Mouse (Mus musculus): ENCODE results near the gene Dlgap5. TPM values are rescaled to one million over a fixed set of nuclear protein-coding genes. Genes with fewer than 3 reads are reported as not detected.

The Dlgap5 gene
- polyA plus RNA-seq, 2 experiments: 32.5 to 37.9 TPM

- Histone ChIP-seq H3K27me3 (ENCODE audit: control insufficient read depth, insufficient read depth, low read length) (no peaks in the 10 kb centered on the region), H3K27ac (replicated peaks; ENCODE audit: low read depth, low read length) (no peak overlapping the region), H3K36me3 (ENCODE audit: control insufficient read depth, insufficient read depth, low read length) (peaks cover 24% of the 10 kb centered on the region), H3K4me1 (ENCODE audit: control insufficient read depth, insufficient read depth, low read length) (no peaks in the 10 kb centered on the region), H3K9ac (ENCODE audit: low read depth, low read length, severe bottlenecking) (no peak overlapping the region), H3K4me3 (replicated peaks; ENCODE audit: low read length) (no peak overlapping the region), H3K9me3 (ENCODE audit: control insufficient read depth, low read length) (no peaks in the 10 kb centered on the region), H3K4me2 (replicated peaks; ENCODE audit: low read depth, low read length, severe bottlenecking) (no peak overlapping the region)
- no peak for DNase-seq (ENCODE audit: low spot score)
- no peak for ATAC-seq (ENCODE audit: low FRiP score, low read depth)
- no peak for TF ChIP-seq POLR2A (IDR thresholded peaks at IDR 0.05; ENCODE audit: borderline replicate concordance, extremely low read depth, insufficient read depth, insufficient read length)
- 82% methylated on average over 10 of the region's 10 CpGs for WGBS
These were observed 33.6 kb downstream of the Dlgap5 start for GRCm38 (mm10) chr14:47384653-47385052.

DNA sequence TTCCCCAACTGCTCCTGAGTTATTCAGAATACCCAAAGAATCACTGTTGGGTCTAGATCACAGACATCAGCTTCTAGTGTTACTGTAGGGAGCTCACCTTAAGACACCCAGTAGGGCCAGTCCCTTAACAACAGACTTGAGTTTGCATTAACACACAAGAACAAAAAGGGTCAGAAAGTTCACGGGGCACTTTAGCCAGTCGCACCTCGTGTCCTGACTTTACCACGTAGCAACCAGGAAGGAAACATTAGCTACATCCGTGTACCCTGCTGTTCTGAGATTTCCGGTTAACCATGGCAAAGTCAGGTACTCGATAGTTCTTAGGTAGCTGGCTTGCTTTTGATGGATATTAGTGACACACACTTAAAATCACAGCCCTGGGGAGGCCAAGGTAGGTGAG, 34.3 kb downstream of the Dlgap5 start:
- TF ChIP-seq POLR2A (IDR thresholded peaks at IDR 0.05; ENCODE audit: borderline replicate concordance, extremely low read depth, insufficient read depth, insufficient read length): no peak
- ATAC-seq (ENCODE audit: low FRiP score, low read depth) (no peak), DNase-seq (ENCODE audit: low spot score) (no peak)
- 85% methylated on average over 7 of the region's 7 CpGs for WGBS
- Histone ChIP-seq H3K27ac (replicated peaks; ENCODE audit: low read depth, low read length) (no peak overlapping the region), H3K9ac (ENCODE audit: low read depth, low read length, severe bottlenecking) (no peak overlapping the region), H3K4me3 (replicated peaks; ENCODE audit: low read length) (no peak overlapping the region), H3K27me3 (ENCODE audit: control insufficient read depth, insufficient read depth, low read length) (no peaks in the 10 kb centered on the region), H3K9me3 (ENCODE audit: control insufficient read depth, low read length) (no peaks in the 10 kb centered on the region), H3K36me3 (ENCODE audit: control insufficient read depth, insufficient read depth, low read length) (peaks cover 17% of the 10 kb centered on the region), H3K4me1 (ENCODE audit: control insufficient read depth, insufficient read depth, low read length) (no peaks in the 10 kb centered on the region), H3K4me2 (replicated peaks; ENCODE audit: low read depth, low read length, severe bottlenecking) (no peak overlapping the region)

DNA sequence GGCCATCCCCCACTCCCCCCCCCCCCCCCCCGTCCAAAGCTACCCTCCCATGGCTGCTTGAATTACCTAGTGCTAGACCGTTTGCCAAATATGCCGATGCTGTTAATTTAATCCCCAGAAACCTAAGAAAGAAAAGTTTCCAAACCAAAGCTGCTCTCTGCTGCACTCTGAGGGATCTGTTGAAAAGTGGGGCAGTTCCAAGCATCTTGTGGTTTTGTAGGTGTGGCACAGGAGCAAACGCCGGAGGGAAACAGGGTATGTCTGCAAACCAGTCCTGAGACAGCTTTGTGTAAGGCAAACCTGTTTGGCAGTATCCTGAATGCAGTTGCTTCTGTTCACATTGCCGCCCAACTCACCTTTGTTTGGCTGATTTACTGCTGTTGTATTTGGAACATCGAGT, 39.9 kb downstream of the Dlgap5 start:
- Histone ChIP-seq H3K9ac (ENCODE audit: low read depth, low read length, severe bottlenecking) (no peak overlapping the region), H3K4me2 (replicated peaks; ENCODE audit: low read depth, low read length, severe bottlenecking) (no peak overlapping the region), H3K36me3 (ENCODE audit: control insufficient read depth, insufficient read depth, low read length) (no peaks in the 10 kb centered on the region), H3K4me3 (replicated peaks; ENCODE audit: low read length) (no peak overlapping the region), H3K27me3 (ENCODE audit: control insufficient read depth, insufficient read depth, low read length) (peaks cover 8% of the 10 kb centered on the region), H3K9me3 (ENCODE audit: control insufficient read depth, low read length) (no peaks in the 10 kb centered on the region), H3K4me1 (ENCODE audit: control insufficient read depth, insufficient read depth, low read length) (peaks cover 8% of the 10 kb centered on the region; the same call in 1 of the 2 replicates), H3K27ac (replicated peaks; ENCODE audit: low read depth, low read length) (no peak overlapping the region)
- peak; percentile 18 for DNase-seq (ENCODE audit: low spot score)
- no peak for ATAC-seq (ENCODE audit: low FRiP score, low read depth)
- no peak for TF ChIP-seq POLR2A (IDR thresholded peaks at IDR 0.05; ENCODE audit: borderline replicate concordance, extremely low read depth, insufficient read depth, insufficient read length)
- WGBS: 70% methylated on average over 6 of the region's 7 CpGs

GRCm38 (mm10) chr14:47376526-47376925, 41.7 kb downstream of the Dlgap5 start:
- WGBS: 63% methylated on average over 2 of the region's 2 CpGs
- Histone ChIP-seq H3K4me3 (replicated peaks; ENCODE audit: low read length) (no peak overlapping the region), H3K36me3 (ENCODE audit: control insufficient read depth, insufficient read depth, low read length) (no peaks in the 10 kb centered on the region), H3K4me1 (ENCODE audit: control insufficient read depth, insufficient read depth, low read length) (peaks cover 8% of the 10 kb centered on the region; the same call in 1 of the 2 replicates), H3K27me3 (ENCODE audit: control insufficient read depth, insufficient read depth, low read length) (peaks cover 9% of the 10 kb centered on the region), H3K9ac (ENCODE audit: low read depth, low read length, severe bottlenecking) (no peak overlapping the region), H3K9me3 (ENCODE audit: control insufficient read depth, low read length) (no peaks in the 10 kb centered on the region), H3K4me2 (replicated peaks; ENCODE audit: low read depth, low read length, severe bottlenecking) (no peak overlapping the region), H3K27ac (replicated peaks; ENCODE audit: low read depth, low read length) (no peak overlapping the region)
- no peak for TF ChIP-seq POLR2A (IDR thresholded peaks at IDR 0.05; ENCODE audit: borderline replicate concordance, extremely low read depth, insufficient read depth, insufficient read length)
- ATAC-seq (ENCODE audit: low FRiP score, low read depth): no peak
- no peak for DNase-seq (ENCODE audit: low spot score)

- peaks cover 9% of the 10 kb centered on the region for H3K27me3 ChIP-seq (ENCODE audit: control insufficient read depth, insufficient read depth, low read length)
- DNase-seq (ENCODE audit: low spot score): no peak
- peak overlapping the region; percentile 48 for H3K4me2 ChIP-seq (replicated peaks; ENCODE audit: low read depth, low read length, severe bottlenecking)
- peaks cover 8% of the 10 kb centered on the region; the same call in 1 of the 2 replicates for H3K4me1 ChIP-seq (ENCODE audit: control insufficient read depth, insufficient read depth, low read length)
- H3K9ac ChIP-seq (ENCODE audit: low read depth, low read length, severe bottlenecking): peak overlapping the region; percentile 3; the same call in 1 of the 2 replicates
- peak overlapping the region; percentile 30 for H3K4me3 ChIP-seq (replicated peaks; ENCODE audit: low read length)
- no peak for ATAC-seq (ENCODE audit: low FRiP score, low read depth)
- TF ChIP-seq POLR2A (IDR thresholded peaks at IDR 0.05; ENCODE audit: borderline replicate concordance, extremely low read depth, insufficient read depth, insufficient read length): no peak
- H3K27ac ChIP-seq (replicated peaks; ENCODE audit: low read depth, low read length): no peak overlapping the region
- no peaks in the 10 kb centered on the region for H3K36me3 ChIP-seq (ENCODE audit: control insufficient read depth, insufficient read depth, low read length)
- no peaks in the 10 kb centered on the region for H3K9me3 ChIP-seq (ENCODE audit: control insufficient read depth, low read length)
- 12% methylated on average over 47 of the region's 49 CpGs for WGBS
These were observed 44.2 kb downstream of the Dlgap5 start for GRCm38 (mm10) chr14:47373728-47374678.

Measured in limb, embryonic 14.5 days (tissue).